Comparison of ENCODE assay signal across 8 mouse cellular contexts in the genomic region with DNA sequence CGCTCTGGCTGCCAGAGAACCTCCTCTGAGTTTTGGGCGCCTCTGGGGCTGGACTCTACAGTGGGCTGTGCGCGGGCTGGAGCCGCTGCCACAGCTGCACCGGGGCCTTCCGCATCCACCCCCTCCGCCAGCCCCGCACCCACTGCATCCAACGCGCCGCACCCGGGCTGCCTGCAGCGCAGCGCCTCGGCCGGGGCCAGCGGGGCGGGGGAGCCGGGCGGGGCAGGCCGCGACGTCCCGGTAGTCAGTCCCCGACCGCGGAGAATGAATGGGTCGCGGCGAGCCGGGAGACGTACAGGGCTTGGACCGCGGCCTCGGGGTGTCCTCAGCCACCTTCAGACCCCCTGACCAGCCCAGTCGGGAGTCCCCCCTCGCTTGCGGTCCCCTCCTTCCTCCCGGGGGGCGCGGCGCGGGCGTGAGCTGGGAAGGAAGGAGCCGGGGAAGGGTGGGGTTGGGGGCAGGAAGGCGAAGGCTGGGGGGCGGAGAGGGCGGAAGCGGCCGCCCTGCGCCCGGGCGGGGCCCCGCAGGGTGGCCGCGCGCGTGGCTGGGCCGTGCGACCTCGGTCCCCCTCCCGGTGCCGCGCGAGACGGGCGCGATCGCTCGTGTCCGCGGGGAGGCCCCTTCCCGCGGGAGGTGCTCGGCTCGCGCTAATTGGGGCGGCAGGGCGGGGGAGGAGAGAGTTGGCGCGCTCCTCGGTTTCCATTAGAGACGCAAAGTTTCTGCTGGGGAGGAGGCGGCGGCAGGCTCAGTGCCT. TPM values are rescaled to one million over a fixed set of nuclear protein-coding genes. Genes with fewer than 3 reads are reported as not detected.
DNase-seq lines count a peak whose midpoint lies in the region; ATAC-seq and TF ChIP-seq lines count a peak whose summit lies in the region.

No protein-coding gene starts in this region.

- in situ Hi-C loops in Patski (cut with MboI; ENCODE audit: low pct_unique_long_range_greater_than_20kb): loop anchor here (5.0 to 10.0 kb wide), 2 partner anchors 132 to 225 kb away; no protein-coding TSS in a partner anchor

- H3K36me3 ChIP-seq in hindbrain, embryonic 12.5 days: peaks cover 25% of the 10 kb centered on the region

- no peaks in the 10 kb centered on the region for H3K27me3 ChIP-seq in Patski
- H3K27me3 ChIP-seq in hindbrain, embryonic 12.5 days: no peaks in the 10 kb centered on the region

- no peak for TF ChIP-seq CTCF in Patski (IDR thresholded peaks at IDR 0.05)

- H3K9ac ChIP-seq in hindbrain, embryonic 12.5 days: peak overlapping the region; percentile 99

- peak overlapping the region; percentile 96 for H3K4me3 ChIP-seq in hindbrain, embryonic 12.5 days

- no peaks in the 10 kb centered on the region for H3K9me3 ChIP-seq in hindbrain, embryonic 12.5 days (replicated peaks)

- CTCF ChIA-PET in Patski (lab: Charles Lee): interaction anchor here (1.5 to 2.3 kb wide), 4 partner anchors 8 to 255 kb away, joined by 5 to 11 read pairs (median 8); no protein-coding TSS in a partner anchor

- H3K27ac ChIP-seq in hindbrain, embryonic 12.5 days: peak overlapping the region; percentile 86

- WGBS in hindbrain, embryonic 12.5 days: under 1% methylated on average over 46 of the region's 86 CpGs

- no peak for DNase-seq in Patski (ENCODE audit: low read depth, low spot score)
- DNase-seq in cerebellum, adult 9-10 months: peak; percentile 67
- peak; percentile 59 to 67 for DNase-seq in frontal cortex, postnatal 10 days (ENCODE audit: low spot score in 2 of 2)
- DNase-seq in layer of hippocampus, postnatal 36 days: peak; percentile 84 to 86
- peak; percentile 82 to 85 for DNase-seq in lung, postnatal 4 days
- DNase-seq in right cerebral cortex, adult 18-20 months: peak; percentile 86
- DNase-seq in urinary bladder, postnatal 14 days (ENCODE audit: low spot score): peak; percentile 62

- peaks cover 19% of the 10 kb centered on the region for H3K4me1 ChIP-seq in hindbrain, embryonic 12.5 days

- POLR2A ChIA-PET in Patski (lab: Charles Lee): interaction anchor here (1.7 kb wide), 1 partner anchor 12 kb away, joined by 10 read pairs; no protein-coding TSS in a partner anchor

- ATAC-seq in Patski: peak; percentile 64
- ATAC-seq in hindbrain, embryonic 12.5 days (ENCODE audit: low FRiP score): peak; percentile 84

- peak overlapping the region; percentile 91 for H3K4me2 ChIP-seq in hindbrain, embryonic 12.5 days (replicated peaks)

RNA-seq across cellular contexts. Expression of a gene that starts 0.8 kb away (rescaled TPM):
- 442 TPM for polyA plus RNA-seq in Patski (2021)
- 1,638 and 1,690 TPM in 2 replicates for polyA plus RNA-seq in hindbrain, embryonic 12.5 days (2016; fragmentation: Nextera tagmentation; extraction: Ambion mirVana)
- 1,000 to 10,000 TPM; 2,038 to 2,139 TPM for total RNA-seq in layer of hippocampus, postnatal 36 days (2021)

RNA-seq across cellular contexts. Expression of a gene that starts 40.6 kb away (rescaled TPM):
- 13.5 TPM for polyA plus RNA-seq in Patski (2021)
- 15.6 and 16.7 TPM in 2 replicates for polyA plus RNA-seq in hindbrain, embryonic 12.5 days (2016; fragmentation: Nextera tagmentation; extraction: Ambion mirVana)
- 10 to 100 TPM; 19.7 to 20.2 TPM for total RNA-seq in layer of hippocampus, postnatal 36 days (2021)
